Mouse (Mus musculus): Measurements from ENCODE around the gene Sys1. TPM values are rescaled to one million over a fixed set of nuclear protein-coding genes. Genes with fewer than 3 reads are reported as not detected.

Gene Sys1
- total and polyA plus RNA-seq, 2 experiments from 2014 or later: 108 to 194 TPM

DNA sequence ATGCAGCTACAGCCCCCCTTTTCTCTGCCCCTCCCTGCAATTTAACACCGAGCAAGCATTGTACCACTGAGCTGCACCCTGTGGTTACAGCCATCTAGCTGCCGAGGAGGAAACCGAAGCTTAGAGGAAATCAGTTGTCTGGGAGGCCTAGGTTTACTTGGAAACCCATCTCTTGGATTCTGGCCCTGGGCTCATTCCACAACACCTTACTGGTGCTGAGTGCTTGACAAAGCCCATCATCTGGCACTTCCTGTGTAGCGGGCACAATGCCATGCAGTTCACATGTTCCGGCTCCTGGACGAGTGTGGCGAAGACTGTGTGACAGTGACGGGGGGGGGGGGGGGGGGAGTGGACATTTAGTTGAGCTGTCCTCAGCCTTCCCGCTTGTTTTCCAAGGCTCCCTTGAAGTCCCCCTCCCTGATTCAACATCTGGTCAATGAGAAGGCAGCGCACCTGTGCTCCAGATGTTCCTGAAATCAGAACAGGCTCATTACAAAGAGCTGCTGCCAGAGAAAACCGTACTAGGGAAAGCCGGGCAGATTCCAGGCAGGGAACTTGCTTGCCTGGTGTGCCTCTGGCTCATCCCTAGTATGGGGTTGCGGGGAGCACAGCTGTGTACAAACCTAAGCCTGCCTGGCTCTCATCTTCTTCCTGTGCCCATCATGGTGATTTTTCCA, 4.6 kb upstream of the Sys1 start:
- Histone ChIP-seq H3K4me2 (ENCODE audit: low read depth, low read length, poor library complexity, severe bottlenecking) (no peak overlapping the region), H3K36me3 (ENCODE audit: insufficient read depth, low read length) (no peaks in the 10 kb centered on the region), H3K4me3 (ENCODE audit: low read depth, low read length) (no peak overlapping the region), H3K27me3 (ENCODE audit: insufficient read depth, low read length) (no peaks in the 10 kb centered on the region), H3K4me1 (ENCODE audit: insufficient read depth, low read length) (no peaks in the 10 kb centered on the region), H3K9ac (replicated peaks; ENCODE audit: low read length, poor library complexity, severe bottlenecking) (no peak overlapping the region), H3K27ac (ENCODE audit: low read depth, low read length) (no peak overlapping the region), H3K9me3 (ENCODE audit: low read length) (0 out of 2 replicates have a peak, but pooled peaks cover 4% of the 10 kb centered on the region)
- TF ChIP-seq CTCF (IDR thresholded peaks at IDR 0.05): no peak
- ATAC-seq (ENCODE audit: low FRiP score) (no peak), DNase-seq (ENCODE audit: low spot score) (no peak)
- WGBS: 57% methylated on average over 13 of the region's 13 CpGs

DNA sequence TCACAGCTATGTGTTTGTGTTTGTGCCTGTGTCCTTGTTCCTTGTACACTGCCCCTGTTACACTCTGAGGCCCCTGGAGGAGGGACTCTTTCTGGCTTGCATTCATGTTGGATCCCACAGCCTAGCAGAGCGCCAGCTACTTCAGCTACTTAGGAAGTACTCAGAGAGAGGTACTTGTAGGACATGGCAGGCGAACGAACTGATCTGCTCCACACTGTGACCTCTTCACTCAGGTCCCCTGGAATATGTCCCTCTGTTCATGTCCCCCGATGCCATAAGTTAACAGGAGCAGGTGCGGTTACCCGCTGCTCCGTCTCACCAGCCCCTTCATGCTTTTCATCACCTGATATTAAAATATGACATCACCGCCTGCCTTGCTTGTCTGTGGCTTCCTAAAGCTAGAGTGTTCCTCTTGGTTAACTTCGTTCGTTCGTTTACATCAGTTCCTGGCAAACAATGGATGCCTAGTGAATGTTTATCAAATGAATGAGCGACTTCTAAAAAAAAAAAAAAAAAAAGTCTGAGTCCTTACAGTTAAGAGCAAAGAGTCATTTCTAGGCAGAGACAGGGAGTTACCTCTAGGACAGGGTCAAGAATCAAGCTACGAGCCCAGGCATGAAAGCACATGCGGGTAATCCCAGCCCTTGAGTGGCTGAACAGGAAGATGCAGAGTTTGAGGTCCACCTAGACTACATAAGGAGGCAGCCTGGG, 3.6 kb upstream of the Sys1 start:
- 0 out of 2 replicates have a peak, but pooled peaks cover 4% of the 10 kb centered on the region for H3K9me3 ChIP-seq (ENCODE audit: low read length)
- 87% methylated on average over 14 of the region's 14 CpGs for WGBS
- H3K9ac ChIP-seq (replicated peaks; ENCODE audit: low read length, poor library complexity, severe bottlenecking): no peak overlapping the region
- H3K36me3 ChIP-seq (ENCODE audit: insufficient read depth, low read length): no peaks in the 10 kb centered on the region
- no peaks in the 10 kb centered on the region for H3K27me3 ChIP-seq (ENCODE audit: insufficient read depth, low read length)
- ATAC-seq (ENCODE audit: low FRiP score) (no peak), DNase-seq (ENCODE audit: low spot score) (no peak)
- no peaks in the 10 kb centered on the region for H3K4me1 ChIP-seq (ENCODE audit: insufficient read depth, low read length)
- H3K4me2 ChIP-seq (ENCODE audit: low read depth, low read length, poor library complexity, severe bottlenecking): no peak overlapping the region
- no peak overlapping the region for H3K4me3 ChIP-seq (ENCODE audit: low read depth, low read length)
- no peak for TF ChIP-seq CTCF (IDR thresholded peaks at IDR 0.05)
- no peak overlapping the region for H3K27ac ChIP-seq (ENCODE audit: low read depth, low read length)

DNA sequence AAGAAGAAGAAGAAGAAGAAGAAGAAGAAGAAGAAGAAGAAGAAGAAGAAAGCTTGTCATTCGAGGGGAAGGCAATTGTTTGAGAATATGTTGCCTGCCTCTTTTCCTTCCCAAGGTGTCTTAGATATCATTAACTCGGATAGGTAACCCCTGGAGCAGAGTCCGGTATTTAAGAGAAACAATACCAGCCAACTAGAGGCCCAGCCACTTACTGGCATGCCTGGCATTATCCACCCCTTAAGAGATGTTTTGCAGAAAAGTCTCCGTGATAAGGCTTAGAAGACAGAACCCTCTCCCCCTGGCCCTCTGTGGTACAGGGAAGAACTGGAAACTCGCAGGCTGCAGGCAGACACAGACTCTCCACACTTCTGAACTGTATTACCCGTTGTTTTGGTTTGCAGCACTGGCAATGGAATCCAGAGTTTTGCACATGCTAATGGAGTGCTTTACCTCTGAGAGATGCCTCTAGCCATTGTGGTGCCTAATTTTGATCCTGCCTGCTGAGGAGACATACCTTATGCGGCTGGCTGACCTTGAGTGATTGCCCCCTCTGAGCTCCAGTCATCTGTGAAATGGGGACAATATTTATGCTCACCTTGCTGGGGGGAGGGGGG, 2.8 kb upstream of the Sys1 start:
- TF ChIP-seq CTCF (IDR thresholded peaks at IDR 0.05): no peak
- Histone ChIP-seq H3K27ac (ENCODE audit: low read depth, low read length) (no peak overlapping the region), H3K27me3 (ENCODE audit: insufficient read depth, low read length) (no peaks in the 10 kb centered on the region), H3K9ac (replicated peaks; ENCODE audit: low read length, poor library complexity, severe bottlenecking) (no peak overlapping the region), H3K4me3 (ENCODE audit: low read depth, low read length) (no peak overlapping the region), H3K4me2 (ENCODE audit: low read depth, low read length, poor library complexity, severe bottlenecking) (no peak overlapping the region), H3K36me3 (ENCODE audit: insufficient read depth, low read length) (no peaks in the 10 kb centered on the region), H3K4me1 (ENCODE audit: insufficient read depth, low read length) (no peaks in the 10 kb centered on the region), H3K9me3 (ENCODE audit: low read length) (0 out of 2 replicates have a peak, but pooled peaks cover 4% of the 10 kb centered on the region)
- ATAC-seq (ENCODE audit: low FRiP score) (no peak), DNase-seq (ENCODE audit: low spot score) (no peak)
- 76% methylated on average over 7 of the region's 7 CpGs for WGBS

DNA sequence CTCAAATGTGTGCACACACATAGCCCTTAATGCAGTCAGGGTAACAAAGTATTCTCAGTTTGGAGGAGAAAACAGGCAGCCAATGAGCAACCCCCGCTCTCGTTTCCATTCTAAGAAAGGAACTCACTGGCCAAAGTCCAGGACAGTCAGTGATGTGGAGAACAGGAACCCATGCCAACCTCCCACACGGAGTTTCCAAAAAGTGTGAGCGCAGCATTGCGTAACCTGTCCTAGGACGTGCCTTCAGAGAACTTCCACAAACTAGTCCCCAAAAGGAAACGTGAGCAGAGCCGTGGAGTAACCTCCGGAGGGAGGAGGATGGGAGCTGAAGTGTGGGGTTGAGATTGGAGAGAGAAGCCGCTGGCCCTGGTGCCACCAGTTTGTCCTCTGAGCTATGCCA, 1.9 kb upstream of the Sys1 start:
- DNase-seq (ENCODE audit: low spot score): no peak
- no peaks in the 10 kb centered on the region for H3K36me3 ChIP-seq (ENCODE audit: insufficient read depth, low read length)
- TF ChIP-seq CTCF (IDR thresholded peaks at IDR 0.05): no peak
- H3K9ac ChIP-seq (replicated peaks; ENCODE audit: low read length, poor library complexity, severe bottlenecking): no peak overlapping the region
- ATAC-seq (ENCODE audit: low FRiP score): no peak
- H3K9me3 ChIP-seq (ENCODE audit: low read length): 0 out of 2 replicates have a peak, but pooled peaks cover 4% of the 10 kb centered on the region
- no peaks in the 10 kb centered on the region for H3K27me3 ChIP-seq (ENCODE audit: insufficient read depth, low read length)
- 87% methylated on average over 10 of the region's 10 CpGs for WGBS
- H3K4me3 ChIP-seq (ENCODE audit: low read depth, low read length): no peak overlapping the region
- no peaks in the 10 kb centered on the region for H3K4me1 ChIP-seq (ENCODE audit: insufficient read depth, low read length)
- no peak overlapping the region for H3K4me2 ChIP-seq (ENCODE audit: low read depth, low read length, poor library complexity, severe bottlenecking)
- no peak overlapping the region for H3K27ac ChIP-seq (ENCODE audit: low read depth, low read length)

DNA sequence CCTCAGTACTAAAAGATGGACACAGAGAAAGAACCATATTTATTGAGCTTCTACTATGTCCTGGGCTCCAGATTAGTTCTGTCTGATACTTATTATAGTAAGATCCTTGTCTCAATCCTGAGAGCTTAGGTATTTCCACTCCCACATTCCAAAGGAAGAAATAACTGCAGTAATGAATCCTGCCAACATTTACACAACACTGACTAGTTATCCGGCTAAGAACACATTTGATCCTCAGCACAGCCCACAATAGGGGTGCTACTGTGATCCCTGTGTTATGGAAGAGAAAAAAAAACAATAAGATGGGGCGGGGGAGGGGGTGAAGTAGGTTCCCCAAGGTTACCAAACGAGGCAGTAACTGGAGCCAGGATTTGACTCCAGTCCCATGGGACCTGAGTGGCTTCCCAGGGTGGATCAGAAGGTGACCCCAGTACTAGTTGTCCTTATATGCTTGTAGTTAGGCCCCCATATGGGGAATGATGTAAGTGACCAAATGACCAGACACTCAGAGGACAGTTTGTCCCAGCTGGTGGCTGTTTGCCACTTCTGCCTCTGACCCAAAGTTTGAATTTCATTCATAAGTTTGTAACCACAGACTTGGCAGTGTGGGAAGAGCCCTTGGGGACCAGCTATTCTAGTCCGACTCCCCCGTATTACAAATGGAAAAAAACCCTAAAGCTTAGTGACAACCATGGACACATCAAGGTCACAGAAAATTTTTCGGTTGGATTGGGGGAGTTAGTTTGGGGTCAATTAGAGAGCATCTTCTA, 1.2 kb upstream of the Sys1 start:
- DNase-seq (ENCODE audit: low spot score) (no peak), ATAC-seq (ENCODE audit: low FRiP score) (no peak)
- Histone ChIP-seq H3K4me1 (ENCODE audit: insufficient read depth, low read length) (no peaks in the 10 kb centered on the region), H3K4me3 (ENCODE audit: low read depth, low read length) (no peak overlapping the region), H3K4me2 (ENCODE audit: low read depth, low read length, poor library complexity, severe bottlenecking) (no peak overlapping the region), H3K9me3 (ENCODE audit: low read length) (no peaks in the 10 kb centered on the region), H3K27me3 (ENCODE audit: insufficient read depth, low read length) (no peaks in the 10 kb centered on the region), H3K9ac (replicated peaks; ENCODE audit: low read length, poor library complexity, severe bottlenecking) (no peak overlapping the region), H3K36me3 (ENCODE audit: insufficient read depth, low read length) (no peaks in the 10 kb centered on the region), H3K27ac (ENCODE audit: low read depth, low read length) (no peak overlapping the region)
- WGBS: 65% methylated on average over 6 of the region's 6 CpGs
- TF ChIP-seq CTCF (IDR thresholded peaks at IDR 0.05): no peak

Measured in midbrain, postnatal 0 days (tissue).